Mouse (Mus musculus) MEL (cell line): ENCODE results near the gene Ensa.

Experiments
- CTCF ChIP-seq, 3 experiments: IDR thresholded peaks in 2 of 3; conservative IDR thresholded peaks in 1 of 3; 2 replicates each; pipeline ENCODE4 v1.5.1; 2011 to 2012; ENCODE audit warnings: low read length in 3 of 3, low read depth in 2 of 3, mild to moderate bottlenecking in 2 of 3, improper control_type of control experiment in 1 of 3, inconsistent platforms in 1 of 3, mixed read lengths in 1 of 3, moderate library complexity in 1 of 3; ENCODE audit not compliant: control insufficient read depth in 1 of 3, insufficient read depth in 1 of 3, poor library complexity in 1 of 3, severe bottlenecking in 1 of 3
- EP300 ChIP-seq, 2 experiments: IDR thresholded peaks; 2 replicates each; pipeline ENCODE4 v1.6.1; 2011; ENCODE audit warnings: improper control_type of control experiment in 2 of 2, low read length in 2 of 2, low read depth in 1 of 2, mild to moderate bottlenecking in 1 of 2
- GATA1 ChIP-seq: IDR thresholded peaks from 2 replicates; pipeline ENCODE4 v1.6.1; 2011; ENCODE audit warnings: low read depth, low read length, improper control_type of control experiment
- KAT2A ChIP-seq: conservative IDR thresholded peaks from 2 replicates; pipeline ENCODE4 v1.6.1; 2012; ENCODE audit warnings: low read depth, low read length, improper control_type of control experiment, inconsistent platforms
- MAX ChIP-seq: IDR thresholded peaks from 2 replicates; pipeline ENCODE4 v1.6.1; 2011; ENCODE audit warnings: low read length, improper control_type of control experiment
- POLR2A ChIP-seq, 2 experiments: IDR thresholded peaks; 2 replicates each; pipeline ENCODE4 v1.6.1; 2011 to 2012; ENCODE audit warnings: low read length in 2 of 2, mild to moderate bottlenecking in 2 of 2, control low read depth in 1 of 2, improper control_type of control experiment in 1 of 2, low read depth in 1 of 2, moderate library complexity in 1 of 2; ENCODE audit not compliant: control insufficient read depth in 1 of 2, insufficient read depth in 1 of 2, poor library complexity in 1 of 2
- TAL1 ChIP-seq: IDR thresholded peaks from 2 replicates; pipeline ENCODE4 v1.6.1; 2012; ENCODE audit warnings: mild to moderate bottlenecking, inconsistent platforms, low read length, moderate library complexity, mixed read lengths
- ZNF384 ChIP-seq: IDR thresholded peaks from 2 replicates; pipeline ENCODE4 v1.6.1; 2012; ENCODE audit warnings: low read depth, mild to moderate bottlenecking, inconsistent platforms, low read length, improper control_type of control experiment

- TF ChIP-seq POLR2A (IDR thresholded peaks at IDR 0.05; ENCODE audit: control insufficient read depth in 1 of 2, insufficient read depth in 1 of 2, low read depth in 1 of 2, low read length in 2 of 2, poor library complexity in 1 of 2) (no peak), CTCF (IDR thresholded peaks at IDR 0.05 in 2 of 3, conservative IDR thresholded peaks at IDR 0.05 in 1 of 3; ENCODE audit: control insufficient read depth in 1 of 3, insufficient read depth in 1 of 3, low read depth in 2 of 3, low read length in 3 of 3, poor library complexity in 1 of 3, severe bottlenecking in 1 of 3) (no peak), EP300 (IDR thresholded peaks at IDR 0.05; ENCODE audit: low read depth in 1 of 2, low read length in 2 of 2) (no peak), TAL1 (no peak), ZNF384 (no peak), MAX (no peak), KAT2A (no peak), GATA1 (no peak)
Observed at GRCm38 (mm10) chr3:95663486-95663885, 38.7 kb downstream of the Ensa start.
